Mouse (Mus musculus) CH12.LX (cell line): Measurements from ENCODE around the gene Car3. TPM values are rescaled to one million over a fixed set of nuclear protein-coding genes. Genes with fewer than 3 reads are reported as not detected.

Experiments used
- DNase-seq: peaks from one replicate; pipeline ENCODE4 v3.0.0-alpha.2; 2013; ENCODE audit errors: extremely low read depth
- H3K27ac ChIP-seq: 2 replicates; pipeline ENCODE4 v1.5.1; 2012; ENCODE audit warnings: low read depth, mild to moderate bottlenecking, control low read depth, moderate library complexity; ENCODE audit not compliant: insufficient read depth
- H3K27me3 ChIP-seq: replicated peaks from 2 replicates; pipeline ENCODE3; 2012; ENCODE audit warnings: inconsistent platforms
- H3K36me3 ChIP-seq, 2 experiments: replicated peaks in 1 of 2; 2 replicates each; pipeline versions ENCODE3 to v1.6.1; 2012; ENCODE audit warnings: inconsistent platforms in 1 of 2, low read length in 1 of 2, mild to moderate bottlenecking in 1 of 2, mixed read lengths in 1 of 2, moderate library complexity in 1 of 2; ENCODE audit not compliant: control insufficient read depth in 1 of 2, insufficient read depth in 1 of 2
- H3K4me1 ChIP-seq, 2 experiments: 2 replicates each; pipeline ENCODE4 v1.6.1; 2012; ENCODE audit warnings: inconsistent platforms in 1 of 2, moderate library complexity in 1 of 2; ENCODE audit not compliant: insufficient read depth in 2 of 2, control insufficient read depth in 1 of 2
- H3K4me2 ChIP-seq: 2 replicates; pipeline ENCODE4 v1.6.1; 2012; ENCODE audit warnings: low read depth, mild to moderate bottlenecking, control low read depth; ENCODE audit not compliant: poor library complexity, insufficient read depth, severe bottlenecking
- H3K4me3 ChIP-seq, 3 experiments: fragments of 150-350 bp in 1 of 3; sonication (generic) in 1 of 3; replicated peaks in 1 of 3; 2 replicates each; pipeline versions ENCODE3 to v1.5.1; 2011 to 2012; ENCODE audit warnings: low read depth in 2 of 3, low read length in 2 of 3, mild to moderate bottlenecking in 2 of 3, moderate library complexity in 2 of 3, control low read depth in 1 of 3, improper control_type of control experiment in 1 of 3, inconsistent platforms in 1 of 3, mixed read lengths in 1 of 3; ENCODE audit not compliant: poor library complexity in 1 of 3
- H3K79me2 ChIP-seq: replicated peaks from 2 replicates; pipeline ENCODE4 v1.6.1; 2012; ENCODE audit warnings: mild to moderate bottlenecking, moderate library complexity; ENCODE audit not compliant: control insufficient read depth, poor library complexity, insufficient read depth, severe bottlenecking; ENCODE audit errors: extremely low read depth
- H3K9ac ChIP-seq: 2 replicates; pipeline ENCODE4 v1.6.1; 2012; ENCODE audit warnings: low read depth, mild to moderate bottlenecking, control low read depth, moderate library complexity; ENCODE audit not compliant: insufficient read depth
- H3K9me3 ChIP-seq: replicated peaks from 2 replicates; pipeline ENCODE3; 2012; ENCODE audit warnings: low read length, inconsistent platforms, mixed read lengths
- BHLHE40 ChIP-seq: IDR thresholded peaks from 2 replicates; pipeline ENCODE4 v1.6.1; 2011; ENCODE audit warnings: mild to moderate bottlenecking, low read depth, low read length, improper control_type of control experiment
- E2F4 ChIP-seq: IDR thresholded peaks from 2 replicates; pipeline ENCODE4 v1.6.1; 2011; ENCODE audit warnings: low read depth, low read length, improper control_type of control experiment; ENCODE audit not compliant: insufficient replicate concordance
- ELF1 ChIP-seq: IDR thresholded peaks from 2 replicates; pipeline ENCODE4 v1.6.1; 2014; ENCODE audit warnings: low read depth, mild to moderate bottlenecking, inconsistent platforms, low read length, improper control_type of control experiment
- ETS1 ChIP-seq: conservative IDR thresholded peaks from 2 replicates; pipeline ENCODE4 v1.6.1; 2012; ENCODE audit warnings: low read depth, mild to moderate bottlenecking, inconsistent platforms, low read length, improper control_type of control experiment, moderate library complexity
- GABPA ChIP-seq: IDR thresholded peaks from 2 replicates; pipeline ENCODE4 v1.6.1; 2012; ENCODE audit warnings: low read depth, low read length, improper control_type of control experiment, inconsistent platforms; ENCODE audit not compliant: insufficient replicate concordance
- HCFC1 ChIP-seq: IDR thresholded peaks from 2 replicates; pipeline ENCODE4 v1.6.1; 2012; ENCODE audit warnings: low read depth, mild to moderate bottlenecking, inconsistent platforms, low read length, improper control_type of control experiment
- IRF4 ChIP-seq: IDR thresholded peaks from 2 replicates; pipeline ENCODE4 v1.6.1; 2014; ENCODE audit warnings: low read depth, mild to moderate bottlenecking, inconsistent platforms, low read length, improper control_type of control experiment
- KAT2A ChIP-seq: IDR thresholded peaks from 2 replicates; pipeline ENCODE4 v1.6.1; 2012; ENCODE audit warnings: low read length, improper control_type of control experiment, inconsistent platforms; ENCODE audit not compliant: insufficient replicate concordance
- MAZ ChIP-seq: IDR thresholded peaks from 2 replicates; pipeline ENCODE4 v1.6.1; 2012; ENCODE audit warnings: low read depth, mild to moderate bottlenecking, inconsistent platforms, low read length, improper control_type of control experiment, moderate library complexity
- MXI1 ChIP-seq: IDR thresholded peaks from 2 replicates; pipeline ENCODE4 v1.6.1; 2011; ENCODE audit warnings: mild to moderate bottlenecking, low read depth, low read length, improper control_type of control experiment
- MYC ChIP-seq: IDR thresholded peaks from 2 replicates; pipeline ENCODE4 v1.6.1; 2011; ENCODE audit warnings: low read depth, mild to moderate bottlenecking, improper control_type of control experiment, low read length
- NRF1 ChIP-seq: IDR thresholded peaks from 2 replicates; pipeline ENCODE4 v1.6.1; 2014; ENCODE audit warnings: low read depth, mild to moderate bottlenecking, inconsistent platforms, low read length, improper control_type of control experiment, moderate library complexity
- PAX5 ChIP-seq: IDR thresholded peaks from 2 replicates; pipeline ENCODE4 v1.6.1; 2012; ENCODE audit warnings: low read length, inconsistent platforms, mixed read lengths
- POLR2A ChIP-seq: IDR thresholded peaks from 2 replicates; pipeline ENCODE4 v1.6.1; 2011; ENCODE audit warnings: low read depth, mild to moderate bottlenecking, improper control_type of control experiment, low read length
- RAD21 ChIP-seq: IDR thresholded peaks from 2 replicates; pipeline ENCODE4 v1.6.1; 2011; ENCODE audit warnings: low read depth, mild to moderate bottlenecking, low read length, improper control_type of control experiment, moderate library complexity
- RCOR1 ChIP-seq: conservative IDR thresholded peaks from 2 replicates; pipeline ENCODE4 v1.6.1; 2012; ENCODE audit warnings: low read depth, mild to moderate bottlenecking, inconsistent platforms, low read length, improper control_type of control experiment
- SMC3 ChIP-seq: IDR thresholded peaks from 2 replicates; pipeline ENCODE4 v1.6.1; 2011; ENCODE audit warnings: low read depth, low read length, improper control_type of control experiment
- TBP ChIP-seq: conservative IDR thresholded peaks from 2 replicates; pipeline ENCODE4 v1.6.1; 2011; ENCODE audit warnings: low read depth, low read length, improper control_type of control experiment
- TCF12 ChIP-seq: IDR thresholded peaks from 2 replicates; pipeline ENCODE4 v1.6.1; 2014; ENCODE audit warnings: low read depth, mild to moderate bottlenecking, inconsistent platforms, low read length, improper control_type of control experiment
- USF2 ChIP-seq: conservative IDR thresholded peaks from 2 replicates; pipeline ENCODE4 v1.6.1; 2011; ENCODE audit warnings: low read depth, low read length, improper control_type of control experiment
- ZMIZ1 ChIP-seq: IDR thresholded peaks from 2 replicates; pipeline ENCODE4 v1.6.1; 2012; ENCODE audit warnings: low read depth, mild to moderate bottlenecking, inconsistent platforms, low read length, improper control_type of control experiment
- dilution Hi-C: fragments of 300-500 bp; cut with MboI; formaldehyde crosslinking; loops from 2 replicates; pipeline ENCODE4 v1.14.3; 2020; ENCODE audit warnings: low sequenced_read_pairs; ENCODE audit not compliant: extremely low pct_unique_long_range_greater_than_20kb, extremely low pct_ligation_motif_present
- in situ Hi-C: fragments of 300-500 bp; cut with MboI; formaldehyde crosslinking; loops from 3 replicates; pipeline ENCODE4 v1.14.3; 2019; ENCODE audit warnings: low sequenced_read_pairs, low pct_ligation_motif_present, low pct_unique_long_range_greater_than_20kb, mixed read lengths
- polyA plus RNA-seq: library from polyadenylated mRNA; unstranded; fragments of >175 nt; gene quantifications from 2 replicates; pipeline ENCODE4 v1.2.1, GENCODE M21; 2012; ENCODE audit warnings: low read depth; ENCODE audit not compliant: insufficient read length
- total RNA-seq, 2 experiments: library from RNA; depleted of rRNA; stranded (reverse); fragments of 300-350 nt in 1 of 2; fragments of >200 nt in 1 of 2; gene quantifications; 2 replicates each; pipeline ENCODE4 v1.2.3; 2012 to 2014

Gene Car3
- total and polyA plus RNA-seq, 3 experiments = 0.27 to 0.97 TPM; not detected in 1

DNA sequence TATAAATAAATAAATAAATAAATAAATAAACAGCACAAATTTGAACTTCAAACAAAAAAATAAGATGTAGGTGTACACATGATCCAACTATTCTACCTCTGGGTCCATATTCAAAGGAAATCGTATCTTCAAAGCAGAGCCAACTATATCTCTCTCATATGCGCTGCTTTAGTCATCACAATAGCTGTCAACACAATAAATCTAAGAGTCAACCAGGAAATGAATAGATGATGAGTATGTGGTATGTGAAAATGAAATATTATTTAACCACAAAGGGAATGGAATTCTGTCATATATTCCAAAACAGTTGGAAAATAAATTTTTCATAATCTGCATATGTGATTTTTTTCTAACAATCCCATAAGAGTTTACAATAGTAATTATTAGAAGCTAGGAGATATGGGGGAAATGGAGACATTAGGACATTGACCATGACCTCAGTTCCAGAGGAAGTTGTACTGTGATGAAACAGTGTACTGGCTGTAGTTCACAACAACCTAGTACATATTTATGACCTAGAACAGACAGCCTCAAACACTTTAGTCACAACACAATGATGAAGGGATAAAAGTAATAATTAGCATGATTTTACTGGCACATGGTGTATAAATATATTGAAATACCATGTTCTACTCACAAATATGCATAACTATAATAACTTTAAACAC lies 14.6 kb upstream of the Car3 start:
- TF ChIP-seq IRF4 (no peak), USF2 (no peak), MYC (no peak), RAD21 (no peak), TCF12 (no peak), NRF1 (no peak), ETS1 (no peak), PAX5 (no peak), ELF1 (no peak), BHLHE40 (no peak)
- in situ Hi-C loops (no loop called here), dilution Hi-C loops (no loop called here)

DNA sequence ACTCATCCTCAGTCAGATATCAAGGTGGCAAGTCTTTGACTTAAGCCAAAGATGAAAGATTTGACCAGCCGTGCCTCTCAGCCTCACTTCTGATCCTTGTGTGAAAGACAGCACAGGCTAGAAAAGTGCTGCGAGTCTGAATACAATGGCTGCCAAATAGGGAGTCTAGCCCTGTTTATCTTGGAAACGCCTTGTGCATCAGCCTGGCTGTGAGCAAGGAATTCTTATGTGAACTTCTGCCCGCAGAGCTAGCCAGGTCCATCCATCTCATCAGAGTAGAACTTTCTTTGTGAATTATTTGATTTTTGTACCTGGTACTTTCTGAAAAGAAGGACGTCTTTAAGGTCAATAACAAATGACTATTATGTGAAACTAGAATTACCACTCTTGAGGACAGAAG lies 9.3 kb upstream of the Car3 start:
- Histone ChIP-seq H3K9me3 (no peaks in the 10 kb centered on the region), H3K27ac (no peak overlapping the region), H3K4me1 (no peaks in the 10 kb centered on the region), H3K79me2 (no peaks in the 10 kb centered on the region), H3K4me2 (no peak overlapping the region), H3K9ac (no peak overlapping the region), H3K4me3 (no peak overlapping the region), H3K36me3 (no peaks in the 10 kb centered on the region), H3K27me3 (no peaks in the 10 kb centered on the region)
- no peak for TF ChIP-seq PAX5
- no peak for TF ChIP-seq ZMIZ1
- TF ChIP-seq HCFC1 = no peak
- TF ChIP-seq KAT2A = no peak
- TF ChIP-seq SMC3 = no peak
- no peak for TF ChIP-seq MAZ
- TF ChIP-seq GABPA = no peak
- TF ChIP-seq ETS1 = no peak
- no peak for TF ChIP-seq RCOR1
- no peak for TF ChIP-seq RAD21
- no peak for TF ChIP-seq POLR2A
- TF ChIP-seq E2F4 = no peak
- no peak for TF ChIP-seq ELF1
- TF ChIP-seq BHLHE40 = no peak
- TF ChIP-seq MXI1 = no peak
- no peak for TF ChIP-seq MYC
- TF ChIP-seq TBP = no peak
- dilution Hi-C loops = no loop called here
- DNase-seq = no peak
- in situ Hi-C loops = no loop called here

More for the DNA sequence above, 14.6 kb upstream of the Car3 start:
- H3K79me2 ChIP-seq = no peaks in the 10 kb centered on the region
- H3K36me3 ChIP-seq = no peaks in the 10 kb centered on the region
- H3K27ac ChIP-seq = no peak overlapping the region
- H3K4me3 ChIP-seq = no peak overlapping the region
- H3K4me1 ChIP-seq = no peaks in the 10 kb centered on the region
- no peak overlapping the region for H3K9ac ChIP-seq
- DNase-seq = no peak
- no peak overlapping the region for H3K4me2 ChIP-seq
- no peaks in the 10 kb centered on the region for H3K27me3 ChIP-seq
- no peaks in the 10 kb centered on the region for H3K9me3 ChIP-seq
